Mouse (Mus musculus) intestine, embryonic 16.5 days (tissue): ENCODE measurements around the gene Fgfr2. TPM values are rescaled to one million over a fixed set of nuclear protein-coding genes. Genes with fewer than 3 reads are reported as not detected.

Source experiments
- ATAC-seq: fragments of 200-750 bp; cut with Nextera tagmentation; 2 replicates; pipeline ENCODE4 v1.8.0; 2017; ENCODE audit warnings: moderate TSS enrichment, moderate library complexity
- H3K27ac ChIP-seq: fragments of 300-500 bp; sonication (generic); 2 replicates; pipeline ENCODE4 v1.5.1; 2014; ENCODE audit warnings: mild to moderate bottlenecking, low read length
- H3K27me3 ChIP-seq: fragments of 300-500 bp; sonication (generic); replicated peaks from 2 replicates; pipeline ENCODE4 v1.6.1; 2014; ENCODE audit warnings: low read length, control low read depth, mixed read lengths; ENCODE audit not compliant: control insufficient read depth, insufficient read depth
- H3K36me3 ChIP-seq: fragments of 300-500 bp; sonication (generic); 2 replicates; pipeline ENCODE4 v1.6.1; 2014; ENCODE audit warnings: low read length, control low read depth; ENCODE audit not compliant: control insufficient read depth, insufficient read depth
- H3K4me1 ChIP-seq: fragments of 300-500 bp; sonication (generic); 2 replicates; pipeline ENCODE4 v1.6.1; 2014; ENCODE audit warnings: low read length, control low read depth, mixed read lengths; ENCODE audit not compliant: control insufficient read depth, insufficient read depth
- H3K4me2 ChIP-seq: fragments of 300-500 bp; sonication (generic); 2 replicates; pipeline ENCODE4 v1.6.1; 2014; ENCODE audit warnings: low read depth, low read length, control low read depth
- H3K4me3 ChIP-seq: fragments of 300-500 bp; sonication (generic); 2 replicates; pipeline ENCODE4 v1.5.1; 2014; ENCODE audit warnings: mild to moderate bottlenecking, low read length
- H3K9ac ChIP-seq: fragments of 300-500 bp; sonication (generic); 2 replicates; pipeline ENCODE4 v1.6.1; 2014; ENCODE audit warnings: low read depth, low read length
- H3K9me3 ChIP-seq: fragments of 300-500 bp; sonication (generic); 2 replicates; pipeline ENCODE4 v1.6.1; 2016; ENCODE audit warnings: low read length, control low read depth; ENCODE audit not compliant: control insufficient read depth
- WGBS: fragments of 180-500 bp; shearing (Covaris S2); extraction: QIAGEN DNeasy Blood & Tissue Kit; methylation state at CpG from one replicate; pipeline ENCODE4 v1.1.7; 2014; 5-methylcytosine and 5-hydroxymethylcytosine counted together
- polyA plus RNA-seq: library from polyadenylated mRNA; unstranded; fragments of >200 nt; fragmentation: Nextera tagmentation; extraction: Ambion mirVana; gene quantifications from 2 replicates; pipeline ENCODE4 v1.2.1, GENCODE M21; 2015

Fgfr2 gene
- polyA plus RNA-seq, 1 experiment from 2014 or later = 47.3 TPM

DNA sequence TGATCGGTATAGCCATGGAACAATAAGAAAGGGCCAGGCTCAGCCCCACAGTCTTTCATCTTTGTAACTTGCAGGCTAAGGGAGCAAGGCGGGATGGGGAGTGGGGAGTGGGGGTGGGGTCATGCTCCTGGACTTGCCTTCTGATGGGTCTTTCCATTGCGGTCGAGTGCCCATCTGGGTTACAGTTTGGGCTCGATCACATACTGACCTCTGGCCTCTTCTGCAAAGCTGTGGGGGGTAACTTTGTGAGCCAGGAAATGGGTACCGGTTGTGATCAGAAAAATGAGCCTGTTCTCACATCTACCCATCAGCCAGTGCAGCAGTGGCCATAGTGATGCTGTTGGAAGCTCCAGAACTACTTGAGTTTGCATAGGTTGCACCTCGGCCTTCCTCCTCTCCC, 2164.6 kb downstream of the Fgfr2 start:
- H3K9me3 ChIP-seq = no peaks in the 10 kb centered on the region
- H3K27ac ChIP-seq = no peak overlapping the region
- no peaks in the 10 kb centered on the region for H3K27me3 ChIP-seq
- no peak overlapping the region for H3K4me2 ChIP-seq
- 71% methylated on average over 7 of the region's 7 CpGs for WGBS
- H3K4me1 ChIP-seq = peaks cover 17% of the 10 kb centered on the region
- no peak for ATAC-seq
- no peak overlapping the region for H3K9ac ChIP-seq
- no peak overlapping the region for H3K4me3 ChIP-seq
- no peaks in the 10 kb centered on the region for H3K36me3 ChIP-seq

DNA sequence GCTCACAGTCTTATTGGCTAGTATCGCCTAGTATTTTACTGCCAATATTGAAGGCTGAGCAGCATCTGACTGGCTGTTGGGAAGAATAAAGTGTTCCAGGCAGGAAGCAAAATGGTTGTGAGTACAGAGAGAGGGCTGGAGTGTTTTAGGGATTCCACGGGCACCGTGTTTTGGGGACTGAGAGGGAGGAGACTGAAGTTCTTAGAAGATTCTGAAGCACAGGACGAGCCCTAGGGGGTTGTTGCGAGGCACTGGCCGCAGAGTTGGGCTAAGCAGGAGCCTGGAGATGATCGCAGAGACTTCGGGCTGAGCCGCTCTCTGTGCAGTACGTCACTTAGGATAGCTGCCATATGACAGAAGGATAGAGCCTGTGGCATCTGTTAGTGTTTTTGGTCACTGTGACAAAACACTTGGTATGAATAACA, 2169.0 kb downstream of the Fgfr2 start:
- Histone ChIP-seq H3K9me3 (no peaks in the 10 kb centered on the region), H3K4me1 (peaks cover 1% of the 10 kb centered on the region; the same call in 1 of the 2 replicates), H3K36me3 (no peaks in the 10 kb centered on the region), H3K4me2 (no peak overlapping the region), H3K9ac (no peak overlapping the region), H3K4me3 (no peak overlapping the region), H3K27ac (no peak overlapping the region), H3K27me3 (no peaks in the 10 kb centered on the region)
- WGBS = 85% methylated on average over 10 of the region's 10 CpGs
- ATAC-seq = no peak

DNA sequence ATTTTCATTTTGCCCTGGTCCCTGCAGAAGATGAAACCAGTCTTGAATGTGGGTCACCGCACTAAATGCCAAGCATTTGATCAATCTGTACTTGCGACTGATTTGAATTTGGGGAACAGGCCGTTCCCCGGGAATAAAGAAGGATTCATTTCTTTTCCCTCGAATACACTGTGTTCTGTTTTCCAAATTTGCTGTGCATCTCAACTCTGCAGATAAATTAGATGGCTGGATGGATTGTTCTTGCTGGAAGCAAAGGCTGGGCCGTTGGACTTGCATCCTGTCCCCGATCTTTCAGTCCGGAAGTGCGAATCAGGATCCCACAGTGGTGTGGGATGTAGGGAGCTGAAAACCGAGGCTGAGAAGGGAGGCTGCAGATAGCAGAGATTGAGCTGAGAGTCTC, 2169.8 kb downstream of the Fgfr2 start:
- Histone ChIP-seq H3K36me3 (no peaks in the 10 kb centered on the region), H3K4me3 (no peak overlapping the region), H3K9ac (no peak overlapping the region), H3K27me3 (no peaks in the 10 kb centered on the region), H3K4me2 (no peak overlapping the region), H3K27ac (no peak overlapping the region), H3K4me1 (0 out of 2 replicates have a peak, but pooled peaks cover 3% of the 10 kb centered on the region), H3K9me3 (no peaks in the 10 kb centered on the region)
- no peak for ATAC-seq
- 90% methylated on average over 10 of the region's 10 CpGs for WGBS

DNA sequence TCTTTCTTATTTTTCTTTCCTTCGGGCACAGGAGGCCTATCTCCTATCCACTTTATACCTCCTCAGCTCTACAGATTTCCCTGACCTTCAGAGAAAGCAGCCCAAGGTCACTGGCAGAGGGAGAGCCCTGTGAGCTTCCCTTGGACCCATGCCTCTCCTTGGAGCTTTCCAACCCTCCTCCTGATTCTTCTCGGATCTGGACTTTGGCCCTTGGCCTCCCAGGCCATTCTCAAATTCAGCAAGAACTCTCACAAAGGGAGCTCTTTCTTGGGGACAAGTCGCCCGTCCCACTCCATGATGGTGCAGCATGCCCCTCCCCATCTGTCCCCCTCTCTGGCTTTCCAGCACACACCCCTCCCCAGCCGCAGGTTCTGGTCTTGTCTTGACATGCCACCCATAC, 2172.1 kb downstream of the Fgfr2 start:
- H3K9me3 ChIP-seq = no peaks in the 10 kb centered on the region
- no peak overlapping the region for H3K4me3 ChIP-seq
- no peak overlapping the region for H3K9ac ChIP-seq
- no peak for ATAC-seq
- no peaks in the 10 kb centered on the region for H3K36me3 ChIP-seq
- no peak overlapping the region for H3K27ac ChIP-seq
- H3K27me3 ChIP-seq = no peaks in the 10 kb centered on the region
- WGBS = 88% methylated on average over 5 of the region's 5 CpGs
- H3K4me2 ChIP-seq = no peak overlapping the region
- H3K4me1 ChIP-seq = 0 out of 2 replicates have a peak, but pooled peaks cover 3% of the 10 kb centered on the region

DNA sequence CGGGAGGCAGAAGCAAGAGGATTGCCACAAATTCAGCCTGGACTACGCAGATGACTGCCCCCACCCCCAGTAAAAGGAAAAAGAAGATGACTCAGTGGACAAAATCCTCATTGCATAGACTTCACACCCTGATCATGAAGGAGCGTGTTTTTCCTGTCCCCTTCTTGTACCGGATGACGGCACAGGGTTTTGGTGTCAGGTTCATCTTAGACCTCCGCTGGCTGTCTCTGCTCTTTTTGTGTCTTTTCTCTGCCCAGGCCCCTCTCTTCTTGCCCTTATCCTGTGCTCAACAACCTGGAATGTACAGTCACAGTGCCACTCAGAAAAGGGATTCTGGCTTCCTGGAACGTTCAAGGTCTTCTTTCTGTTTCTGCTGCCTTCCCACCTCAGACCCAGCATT, 2172.7 kb downstream of the Fgfr2 start:
- Histone ChIP-seq H3K4me2 (no peak overlapping the region), H3K27me3 (no peaks in the 10 kb centered on the region), H3K4me3 (no peak overlapping the region), H3K36me3 (no peaks in the 10 kb centered on the region), H3K4me1 (0 out of 2 replicates have a peak, but pooled peaks cover 3% of the 10 kb centered on the region), H3K27ac (no peak overlapping the region), H3K9me3 (no peaks in the 10 kb centered on the region), H3K9ac (no peak overlapping the region)
- 88% methylated on average over 7 of the region's 7 CpGs for WGBS
- no peak for ATAC-seq

DNA sequence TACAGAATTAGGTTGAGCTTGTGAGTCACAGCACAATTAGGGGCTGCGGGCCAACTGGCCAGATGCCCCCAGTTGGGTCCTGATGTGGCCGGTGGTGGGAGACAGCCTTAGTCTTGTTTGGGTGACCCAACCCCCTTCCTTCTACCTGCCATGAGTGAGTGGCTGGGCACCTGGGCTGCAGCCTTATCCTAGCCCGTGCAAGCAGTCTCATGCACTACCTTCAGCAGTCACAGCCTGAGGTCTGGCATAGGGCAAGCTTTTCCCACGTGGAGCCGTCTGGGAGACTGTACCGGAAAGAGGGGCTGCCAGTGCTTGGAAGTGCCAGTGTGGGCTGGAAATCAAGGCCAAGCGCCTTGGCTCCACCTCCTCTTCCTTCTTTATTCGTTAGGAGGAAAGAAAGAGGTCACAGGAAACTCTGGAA, 2173.8 kb downstream of the Fgfr2 start:
- Histone ChIP-seq H3K27ac (no peak overlapping the region), H3K9ac (no peak overlapping the region), H3K4me1 (0 out of 2 replicates have a peak, but pooled peaks cover 3% of the 10 kb centered on the region), H3K27me3 (no peaks in the 10 kb centered on the region), H3K4me3 (no peak overlapping the region), H3K9me3 (no peaks in the 10 kb centered on the region), H3K36me3 (no peaks in the 10 kb centered on the region), H3K4me2 (no peak overlapping the region)
- 44% methylated on average over 8 of the region's 8 CpGs for WGBS
- no peak; the same call in 1 of the 2 replicates for ATAC-seq

DNA sequence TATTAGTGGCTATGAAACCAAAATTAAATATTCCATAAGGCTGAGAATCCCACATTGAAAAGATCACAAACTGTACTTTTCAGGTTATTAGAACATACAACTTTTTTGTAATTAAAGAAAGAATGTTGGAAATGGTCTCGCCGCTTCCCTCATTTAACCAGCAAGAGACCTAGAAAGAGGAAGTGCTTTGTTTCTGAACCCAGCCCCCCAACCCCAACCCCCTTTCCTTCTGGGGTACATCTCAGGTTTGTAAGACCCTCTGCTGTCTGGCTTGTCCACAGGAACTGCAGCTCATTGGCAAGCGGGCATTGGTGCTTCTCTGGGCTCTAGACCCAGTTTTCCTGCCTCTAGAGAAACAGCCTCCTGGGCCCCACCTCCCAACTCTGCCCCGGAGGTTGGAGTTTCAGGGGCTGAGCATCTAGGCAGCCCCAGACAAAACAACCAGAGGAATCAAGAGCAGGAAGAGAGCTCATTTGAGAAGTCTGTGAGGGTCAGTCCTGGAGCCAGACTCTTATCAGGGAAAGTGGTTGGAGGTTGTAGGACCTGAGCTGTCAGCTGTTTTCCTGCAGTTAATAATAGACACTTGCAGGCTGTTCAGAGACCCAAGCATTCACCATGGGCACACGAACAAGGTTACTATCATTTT, 2174.5 kb downstream of the Fgfr2 start:
- no peak overlapping the region for H3K9ac ChIP-seq
- ATAC-seq = no peak

DNA sequence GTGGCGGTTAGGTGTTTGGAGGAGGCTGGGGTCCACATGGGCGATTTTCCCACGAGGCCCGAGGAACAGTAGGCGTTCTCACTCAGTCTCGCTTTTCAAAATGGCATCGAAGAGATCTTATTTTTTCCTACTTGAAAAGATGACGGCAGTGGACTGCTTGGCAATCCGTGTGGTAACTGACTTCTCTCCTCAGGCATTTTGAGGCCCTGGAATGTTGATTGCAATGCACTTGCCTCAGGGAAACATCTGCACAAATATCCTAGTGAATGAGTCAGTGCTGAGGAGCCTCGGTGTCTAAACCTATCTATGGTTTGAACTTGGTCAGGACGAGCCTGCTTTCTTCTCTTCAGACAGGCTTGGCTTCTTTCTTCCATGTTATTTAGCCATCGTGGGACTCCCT, 2176.8 kb downstream of the Fgfr2 start:
- Histone ChIP-seq H3K4me1 (0 out of 2 replicates have a peak, but pooled peaks cover 3% of the 10 kb centered on the region), H3K9ac (no peak overlapping the region), H3K4me3 (no peak overlapping the region), H3K27ac (no peak overlapping the region), H3K9me3 (no peaks in the 10 kb centered on the region), H3K27me3 (no peaks in the 10 kb centered on the region), H3K36me3 (no peaks in the 10 kb centered on the region), H3K4me2 (no peak overlapping the region)
- no peak for ATAC-seq
- WGBS = 85% methylated on average over 12 of the region's 12 CpGs

More for the DNA sequence above, 2174.5 kb downstream of the Fgfr2 start:
- H3K4me2 ChIP-seq = no peak overlapping the region
- no peaks in the 10 kb centered on the region for H3K27me3 ChIP-seq
- H3K4me3 ChIP-seq = no peak overlapping the region
- H3K9me3 ChIP-seq = no peaks in the 10 kb centered on the region
- H3K4me1 ChIP-seq = 0 out of 2 replicates have a peak, but pooled peaks cover 3% of the 10 kb centered on the region
- 59% methylated on average over 5 of the region's 5 CpGs for WGBS
- no peaks in the 10 kb centered on the region for H3K36me3 ChIP-seq
- H3K27ac ChIP-seq = no peak overlapping the region

DNA sequence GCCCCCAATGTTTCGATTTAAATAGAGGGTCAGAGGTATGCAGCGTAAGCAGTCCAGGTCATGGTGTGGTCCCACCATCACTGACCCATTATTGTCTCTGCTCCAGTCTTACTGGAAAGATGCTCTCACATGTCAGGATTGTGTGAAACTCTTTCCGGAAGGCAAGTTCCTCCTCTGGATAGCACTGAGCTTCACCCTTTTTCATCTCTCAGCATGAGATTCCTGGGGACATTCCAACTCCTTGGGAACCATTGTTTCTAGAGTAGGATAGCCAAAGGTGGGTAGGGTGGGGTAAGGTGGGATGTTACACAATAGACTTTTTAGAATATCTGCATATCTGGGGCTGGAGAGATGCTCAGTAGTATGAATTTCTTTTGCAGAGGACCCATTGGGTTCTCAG, 2177.4 kb downstream of the Fgfr2 start:
- Histone ChIP-seq H3K27ac (no peak overlapping the region), H3K36me3 (no peaks in the 10 kb centered on the region), H3K4me3 (no peak overlapping the region), H3K4me1 (0 out of 2 replicates have a peak, but pooled peaks cover 3% of the 10 kb centered on the region), H3K27me3 (no peaks in the 10 kb centered on the region), H3K9me3 (no peaks in the 10 kb centered on the region), H3K9ac (no peak overlapping the region), H3K4me2 (no peak overlapping the region)
- WGBS = 92% methylated on average over 3 of the region's 3 CpGs
- ATAC-seq = no peak
